Mouse (Mus musculus) C2C12 (cell line): ENCODE measurements around the gene Lbx2.

ENCODE experiments used
- CTCF ChIP-seq: IDR thresholded peaks from one replicate; pipeline ENCODE4 v1.5.1; 2011; ENCODE audit not compliant: control insufficient read depth, insufficient read depth, insufficient read length
- MAX ChIP-seq: IDR thresholded peaks from one replicate; pipeline ENCODE4 v1.6.1; 2011; ENCODE audit warnings: mild to moderate bottlenecking, control low read depth

DNA sequence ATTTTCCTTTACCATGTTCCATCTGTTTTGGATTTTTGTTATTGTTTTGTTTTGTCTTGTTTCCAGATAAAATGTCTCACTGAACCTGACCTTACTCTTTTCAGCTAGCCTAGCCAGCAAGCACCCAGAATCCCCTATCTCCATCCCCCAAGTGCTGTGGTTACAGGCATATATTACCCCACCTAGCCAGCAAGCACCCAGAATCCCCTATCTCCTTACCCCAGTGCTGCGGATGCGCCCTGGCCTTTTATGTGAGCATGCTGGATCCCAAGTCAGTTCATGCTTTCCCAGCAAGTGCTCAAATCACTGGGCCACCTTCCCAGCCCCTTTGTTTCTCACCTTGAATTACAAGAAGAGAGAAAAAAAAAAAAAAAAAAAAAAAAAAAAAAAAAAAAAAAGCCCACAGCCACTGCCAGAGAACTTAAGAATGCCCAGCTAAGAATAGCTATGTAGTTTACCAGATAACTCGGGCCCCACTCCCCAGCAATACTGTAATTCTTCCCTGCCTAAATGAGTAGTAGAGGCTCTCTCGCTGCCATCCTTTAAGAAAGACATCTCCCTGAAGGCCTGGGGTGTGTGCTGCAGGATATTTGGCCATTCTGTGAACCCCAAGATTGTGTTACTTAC, 25.5 kb downstream of the Lbx2 start:
- no peak for TF ChIP-seq MAX
- TF ChIP-seq CTCF, result no peak
